Mouse (Mus musculus): Measurements from ENCODE around the gene Zfp740. TPM values are rescaled to one million over a fixed set of nuclear protein-coding genes. Genes with fewer than 3 reads are reported as not detected.

Gene Zfp740
- polyA plus RNA-seq, 1 experiment: 79.3 TPM

DNA sequence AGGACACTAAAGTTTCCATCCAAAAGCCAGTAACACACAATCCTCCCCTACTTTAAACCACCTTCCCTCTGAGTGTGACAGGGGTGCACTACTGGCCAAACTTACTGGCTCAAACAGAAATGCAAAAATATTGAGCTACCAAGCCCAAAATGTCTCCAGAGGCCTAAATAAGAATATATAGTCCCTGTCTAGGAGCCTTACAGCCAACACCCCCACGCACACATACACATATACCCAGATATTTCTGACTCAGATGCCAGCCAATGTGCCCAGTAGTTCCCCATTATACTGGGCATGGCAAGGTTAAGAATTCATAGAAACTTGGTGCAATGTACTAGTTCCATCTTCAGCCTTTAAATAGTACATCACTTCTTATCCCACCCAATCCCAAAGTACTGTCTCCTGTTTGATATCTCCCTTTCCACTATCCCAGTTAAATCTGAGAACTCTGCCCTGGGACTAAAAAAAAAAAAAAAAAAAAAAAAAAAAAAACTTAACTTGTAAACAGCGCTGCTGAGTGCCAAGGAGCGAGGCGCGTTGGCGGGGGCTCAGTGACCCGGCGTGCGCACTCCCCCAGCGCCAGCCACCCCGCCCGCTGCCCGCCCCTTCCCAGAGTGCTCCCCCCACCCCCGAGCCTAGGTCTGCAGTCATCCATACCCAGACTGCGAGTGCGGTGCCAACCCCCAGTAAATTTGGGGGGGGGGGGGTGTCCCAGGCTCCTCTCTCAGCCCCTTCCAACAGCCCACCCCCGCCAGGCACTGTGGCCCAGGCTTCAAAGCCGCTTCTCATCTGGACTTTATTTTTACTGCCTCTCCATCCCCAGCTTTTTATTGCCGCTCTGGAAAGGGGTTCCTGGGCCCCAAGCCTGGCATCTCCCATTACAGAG is 41.5 kb downstream of the Zfp740 start:
- Histone ChIP-seq H3K4me1 (ENCODE audit: control insufficient read depth, insufficient read depth, low read length) (no peaks in the 10 kb centered on the region; the same call in none of the 2 replicates), H3K27me3 (ENCODE audit: control insufficient read depth, insufficient read depth, low read length) (no peaks in the 10 kb centered on the region), H3K27ac (ENCODE audit: insufficient read depth, low read length) (no peak overlapping the region), H3K4me3 (replicated peaks; ENCODE audit: insufficient read depth, low read depth, low read length) (no peak overlapping the region)
- WGBS: 34% methylated on average over 19 of the region's 19 CpGs
- DNase-seq: no peak
- TF ChIP-seq CTCF (IDR thresholded peaks at IDR 0.05; ENCODE audit: borderline replicate concordance, insufficient read depth, low read depth, low read length) (no peak), POLR2A (IDR thresholded peaks at IDR 0.05; ENCODE audit: borderline replicate concordance, insufficient read depth, low read length) (no peak)

DNA sequence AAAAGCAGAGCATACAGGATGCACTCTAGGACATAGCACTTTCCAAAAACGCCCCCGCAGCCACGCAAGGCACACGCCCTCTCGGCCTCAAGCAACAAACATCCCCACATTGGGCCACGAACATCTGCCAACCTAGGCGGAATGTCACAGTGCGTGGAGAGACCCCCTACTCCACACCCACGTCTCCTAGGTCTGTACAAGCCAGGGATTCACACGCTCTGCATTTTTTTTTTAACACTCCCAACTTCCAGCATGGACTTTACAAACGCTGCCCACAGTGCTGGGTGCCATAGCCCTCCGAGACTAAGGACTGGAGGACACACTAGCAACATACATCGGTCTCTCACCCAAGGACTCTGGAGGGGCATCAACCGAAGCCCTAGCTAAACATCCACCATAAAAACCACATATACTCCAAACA is 42.4 kb downstream of the Zfp740 start:
- WGBS: 11% methylated on average over 14 of the region's 14 CpGs
- peak overlapping the region; percentile 89 for H3K4me3 ChIP-seq (replicated peaks; ENCODE audit: insufficient read depth, low read depth, low read length)
- no peaks in the 10 kb centered on the region for H3K27me3 ChIP-seq (ENCODE audit: control insufficient read depth, insufficient read depth, low read length)
- no peak for DNase-seq
- H3K4me1 ChIP-seq (ENCODE audit: control insufficient read depth, insufficient read depth, low read length): no peaks in the 10 kb centered on the region; the same call in none of the 2 replicates
- no peak for TF ChIP-seq CTCF (IDR thresholded peaks at IDR 0.05; ENCODE audit: borderline replicate concordance, insufficient read depth, low read depth, low read length)
- TF ChIP-seq POLR2A (IDR thresholded peaks at IDR 0.05; ENCODE audit: borderline replicate concordance, insufficient read depth, low read length): no peak
- peak overlapping the region; percentile 14; the same call in 1 of the 2 replicates for H3K27ac ChIP-seq (ENCODE audit: insufficient read depth, low read length)

DNA sequence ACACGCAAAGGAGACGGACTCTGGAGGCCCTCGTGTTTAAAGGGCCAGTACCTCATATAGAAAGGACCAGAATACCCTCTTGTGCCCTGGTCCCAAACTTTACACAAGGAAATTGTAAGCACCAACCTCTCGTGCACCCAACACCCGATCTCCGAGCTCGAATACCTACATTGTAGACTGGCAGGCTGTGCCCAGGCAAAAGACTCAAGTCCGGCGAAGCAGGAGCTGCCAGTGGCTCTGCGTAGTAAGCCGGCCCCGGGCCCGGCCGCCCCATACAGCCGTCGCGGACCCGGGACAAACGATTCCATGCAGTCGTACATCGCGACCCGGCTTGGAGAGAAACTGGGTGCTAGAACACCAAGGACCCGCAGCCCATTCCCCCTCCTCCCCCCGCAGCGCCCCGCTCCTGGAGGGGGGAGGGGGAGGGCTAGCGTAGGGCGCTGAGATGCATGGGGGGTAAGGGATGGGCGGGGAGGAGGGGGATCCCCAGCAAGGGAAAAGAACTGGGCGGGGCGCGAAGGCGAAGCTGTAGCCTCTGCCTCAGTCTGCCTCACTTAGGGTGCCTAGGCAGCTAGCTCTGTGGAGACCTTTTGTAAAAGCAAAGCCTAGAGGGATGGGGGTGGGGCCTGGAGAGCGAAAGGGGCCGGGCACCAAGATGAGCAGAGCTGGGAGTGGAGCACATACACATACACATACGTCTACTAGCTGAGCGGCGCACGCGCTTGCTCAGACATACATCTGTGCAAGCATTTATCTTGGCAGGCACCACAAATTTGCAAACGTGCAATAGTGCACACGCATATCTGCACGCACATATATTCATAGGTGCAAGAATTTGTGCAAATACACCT is 43.1 kb downstream of the Zfp740 start:
- TF ChIP-seq CTCF (IDR thresholded peaks at IDR 0.05; ENCODE audit: borderline replicate concordance, insufficient read depth, low read depth, low read length) (no peak), POLR2A (IDR thresholded peaks at IDR 0.05; ENCODE audit: borderline replicate concordance, insufficient read depth, low read length) (0 out of 2 replicates have a peak, but pooled peaks have one; percentile 18)
- H3K4me1 ChIP-seq (ENCODE audit: control insufficient read depth, insufficient read depth, low read length): no peaks in the 10 kb centered on the region; the same call in none of the 2 replicates
- H3K4me3 ChIP-seq (replicated peaks; ENCODE audit: insufficient read depth, low read depth, low read length): peak overlapping the region; percentile 89
- peak overlapping the region; percentile 67 for H3K27ac ChIP-seq (ENCODE audit: insufficient read depth, low read length)
- H3K27me3 ChIP-seq (ENCODE audit: control insufficient read depth, insufficient read depth, low read length): no peaks in the 10 kb centered on the region
- WGBS: under 1% methylated on average over 41 of the region's 44 CpGs
- DNase-seq: peak; percentile 74 to 77

DNA sequence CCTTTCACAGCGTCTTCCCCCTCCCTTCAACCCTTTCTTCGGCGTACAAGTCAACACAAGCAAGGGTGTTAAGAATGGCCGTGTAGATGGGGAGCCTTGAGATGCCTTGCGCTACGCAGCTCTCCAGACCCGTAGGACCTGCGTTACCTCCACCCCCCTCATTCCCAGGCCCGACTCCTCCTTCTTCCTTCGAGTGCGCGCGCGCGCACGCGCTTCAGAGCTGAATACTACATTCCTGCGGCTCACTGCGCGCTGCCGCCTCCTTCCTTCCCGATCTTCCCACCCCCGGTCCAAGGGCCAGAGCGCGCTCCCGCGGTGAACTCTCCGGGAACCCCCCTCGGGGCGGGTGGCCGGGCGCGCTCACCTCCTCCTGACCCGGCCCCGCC is 43.8 kb downstream of the Zfp740 start:
- Histone ChIP-seq H3K4me1 (ENCODE audit: control insufficient read depth, insufficient read depth, low read length) (no peaks in the 10 kb centered on the region; the same call in none of the 2 replicates), H3K4me3 (replicated peaks; ENCODE audit: insufficient read depth, low read depth, low read length) (peak overlapping the region; percentile 89), H3K27ac (ENCODE audit: insufficient read depth, low read length) (peak overlapping the region; percentile 67), H3K27me3 (ENCODE audit: control insufficient read depth, insufficient read depth, low read length) (no peaks in the 10 kb centered on the region)
- DNase-seq: peak; percentile 91 to 92
- under 1% methylated on average over 35 of the region's 35 CpGs for WGBS
- TF ChIP-seq CTCF (IDR thresholded peaks at IDR 0.05; ENCODE audit: borderline replicate concordance, insufficient read depth, low read depth, low read length) (no peak), POLR2A (IDR thresholded peaks at IDR 0.05; ENCODE audit: borderline replicate concordance, insufficient read depth, low read length) (peak; percentile 78)

DNA sequence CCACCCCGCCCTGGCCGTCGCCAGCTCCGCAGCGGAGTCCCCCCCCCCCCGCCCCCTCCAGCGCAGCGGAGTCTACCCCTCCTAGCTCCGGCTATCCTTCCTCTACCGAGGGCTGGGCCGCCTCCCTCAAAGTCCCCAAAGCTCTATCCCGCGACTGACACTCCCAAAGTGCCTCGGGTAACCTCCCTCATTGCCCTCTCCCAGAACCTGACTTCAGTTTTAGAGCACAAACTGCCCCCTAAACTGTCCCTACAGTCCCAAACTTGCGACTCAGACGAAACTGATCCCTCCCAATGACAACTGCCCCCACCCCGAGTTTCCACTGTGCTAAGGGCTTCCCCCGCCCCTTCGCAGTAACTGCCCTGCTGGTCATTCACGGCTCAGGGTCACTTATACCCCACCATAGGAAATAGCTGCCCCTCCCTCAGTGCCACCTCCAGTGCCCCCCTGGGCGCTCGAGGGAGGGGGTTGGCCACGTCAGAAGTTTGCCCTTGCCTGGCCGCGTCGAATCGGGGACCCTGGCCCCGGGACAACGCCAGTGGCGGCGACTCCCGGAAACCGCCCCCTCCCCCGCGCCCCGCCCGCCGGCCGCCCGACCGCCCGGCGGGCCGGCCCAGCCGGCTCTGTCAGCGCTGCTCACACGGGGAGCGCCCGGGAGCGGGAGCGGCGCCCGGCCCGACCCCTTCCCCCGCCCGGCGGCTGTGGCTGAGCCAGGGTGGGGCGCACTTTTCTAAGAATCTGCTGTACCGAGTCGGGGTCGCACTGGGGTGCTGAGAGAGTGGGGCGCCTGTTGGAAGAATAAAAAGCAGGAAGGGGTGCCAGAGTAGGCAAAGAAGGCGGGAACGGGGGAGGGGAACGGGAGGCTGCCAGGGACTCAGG is 44.4 kb downstream of the Zfp740 start:
- no peak for TF ChIP-seq POLR2A (IDR thresholded peaks at IDR 0.05; ENCODE audit: borderline replicate concordance, insufficient read depth, low read length)
- no peak for TF ChIP-seq CTCF (IDR thresholded peaks at IDR 0.05; ENCODE audit: borderline replicate concordance, insufficient read depth, low read depth, low read length)
- Histone ChIP-seq H3K4me1 (ENCODE audit: control insufficient read depth, insufficient read depth, low read length) (no peaks in the 10 kb centered on the region; the same call in none of the 2 replicates), H3K27me3 (ENCODE audit: control insufficient read depth, insufficient read depth, low read length) (no peaks in the 10 kb centered on the region), H3K4me3 (replicated peaks; ENCODE audit: insufficient read depth, low read depth, low read length) (peak overlapping the region; percentile 89), H3K27ac (ENCODE audit: insufficient read depth, low read length) (no peak overlapping the region)
- DNase-seq: peak; percentile 47 to 56
- WGBS: 2% methylated on average over 60 of the region's 65 CpGs

DNA sequence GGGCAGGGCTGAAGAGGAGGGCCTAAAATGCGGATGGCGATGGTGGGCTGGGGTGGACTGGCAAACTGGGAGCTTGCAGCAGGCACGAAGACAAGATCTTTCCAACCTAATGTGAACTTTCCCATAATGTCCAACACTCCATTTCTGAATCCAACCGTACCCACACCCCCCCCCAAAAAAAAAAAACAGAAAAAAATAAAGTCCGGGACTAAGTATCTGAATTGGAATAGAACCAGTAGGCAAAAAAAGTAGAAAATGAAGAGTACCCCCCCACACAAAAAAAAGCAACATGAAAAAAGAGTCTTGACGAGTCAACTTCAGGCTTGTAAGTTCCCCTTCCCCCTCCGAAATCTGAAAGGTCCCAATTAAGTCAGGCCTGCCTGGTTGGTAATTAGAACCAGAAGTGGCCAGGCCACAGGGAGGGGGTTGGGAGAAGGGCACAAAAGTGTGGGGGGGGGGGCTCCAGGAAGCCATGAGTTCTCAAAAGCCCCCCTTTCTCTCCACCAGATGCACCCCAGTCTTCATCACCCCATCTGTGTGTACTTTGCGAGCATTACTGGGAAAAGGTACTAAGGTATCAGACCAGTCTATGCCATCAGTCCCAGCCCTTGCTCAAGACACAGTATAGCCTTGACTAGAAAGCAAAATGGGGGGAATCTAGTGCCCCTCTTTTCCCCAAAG is 45.2 kb downstream of the Zfp740 start:
- TF ChIP-seq CTCF (IDR thresholded peaks at IDR 0.05; ENCODE audit: borderline replicate concordance, insufficient read depth, low read depth, low read length): no peak
- H3K4me1 ChIP-seq (ENCODE audit: control insufficient read depth, insufficient read depth, low read length): no peaks in the 10 kb centered on the region; the same call in none of the 2 replicates
- DNase-seq: no peak
- no peak overlapping the region for H3K27ac ChIP-seq (ENCODE audit: insufficient read depth, low read length)
- H3K4me3 ChIP-seq (replicated peaks; ENCODE audit: insufficient read depth, low read depth, low read length): peak overlapping the region; percentile 27
- H3K27me3 ChIP-seq (ENCODE audit: control insufficient read depth, insufficient read depth, low read length): no peaks in the 10 kb centered on the region
- WGBS: 48% methylated on average over 8 of the region's 8 CpGs

All from cerebellum, adult 2 months (tissue).